Mouse (Mus musculus): ENCODE results near the gene Pdpk1. TPM values are rescaled to one million over a fixed set of nuclear protein-coding genes. Genes with fewer than 3 reads are reported as not detected.

The Pdpk1 gene
- 51.1 and 59.2 TPM in 2 replicates for polyA plus RNA-seq (2016; fragmentation: Nextera tagmentation; extraction: Ambion mirVana)

DNA sequence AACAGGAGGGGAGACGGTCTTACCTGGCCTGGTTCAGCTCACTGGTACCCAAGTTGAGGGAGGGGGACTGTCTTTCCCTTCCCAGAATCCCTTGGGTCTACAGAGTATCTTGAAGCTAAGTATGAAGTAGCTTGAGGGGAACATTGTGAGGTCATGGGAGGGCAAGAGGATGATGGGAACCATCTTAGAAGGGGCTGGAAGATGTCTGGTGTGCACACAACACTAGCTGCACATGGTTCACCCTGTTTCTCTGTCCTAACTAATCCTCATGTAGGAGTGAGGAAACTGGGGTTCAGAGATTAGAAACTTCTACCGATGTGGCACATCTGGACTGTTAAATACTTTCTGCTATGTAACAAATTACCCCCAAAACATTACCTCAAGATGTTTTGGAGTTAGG is at the start of gene Pdpk1:
Pdpk1 (minus strand) TSS at position 101 of the 400 bp plus-strand sequence.
- H3K27me3 ChIP-seq = 0 out of 2 replicates have a peak, but pooled peaks cover 4% of the 10 kb centered on the region
- H3K36me3 ChIP-seq (replicated peaks) = peaks cover 3% of the 10 kb centered on the region; the same call in 1 of the 2 replicates
- H3K9ac ChIP-seq = peak within 1 kb of the TSS; percentile 51; the same call in 1 of the 2 replicates
- peaks cover 10% of the 10 kb centered on the region for H3K4me1 ChIP-seq
- H3K4me2 ChIP-seq = peak within 1 kb of the TSS; percentile 57
- peak within 1 kb of the TSS; percentile 28 for H3K4me3 ChIP-seq (replicated peaks)
- 84% methylated on average over 2 of the region's 2 CpGs for WGBS
- no peak within 1 kb of the TSS for H3K27ac ChIP-seq
- no peaks in the 10 kb centered on the region for H3K9me3 ChIP-seq
- ATAC-seq (ENCODE audit: low FRiP score) = no peak

- no peak for ATAC-seq (ENCODE audit: low FRiP score)
- no peaks in the 10 kb centered on the region for H3K9me3 ChIP-seq
- H3K4me3 ChIP-seq (replicated peaks) = no peak overlapping the region
- H3K4me1 ChIP-seq = peaks cover 25% of the 10 kb centered on the region
- 84% methylated on average over 4 of the region's 4 CpGs for WGBS
- no peak overlapping the region for H3K27ac ChIP-seq
- H3K9ac ChIP-seq = no peak overlapping the region
- H3K36me3 ChIP-seq (replicated peaks) = no peaks in the 10 kb centered on the region
- no peaks in the 10 kb centered on the region for H3K27me3 ChIP-seq
- H3K4me2 ChIP-seq = no peak overlapping the region
Observed at GRCm38 (mm10) chr17:24199741-24200140, 49.0 kb upstream of the Pdpk1 start.

DNA sequence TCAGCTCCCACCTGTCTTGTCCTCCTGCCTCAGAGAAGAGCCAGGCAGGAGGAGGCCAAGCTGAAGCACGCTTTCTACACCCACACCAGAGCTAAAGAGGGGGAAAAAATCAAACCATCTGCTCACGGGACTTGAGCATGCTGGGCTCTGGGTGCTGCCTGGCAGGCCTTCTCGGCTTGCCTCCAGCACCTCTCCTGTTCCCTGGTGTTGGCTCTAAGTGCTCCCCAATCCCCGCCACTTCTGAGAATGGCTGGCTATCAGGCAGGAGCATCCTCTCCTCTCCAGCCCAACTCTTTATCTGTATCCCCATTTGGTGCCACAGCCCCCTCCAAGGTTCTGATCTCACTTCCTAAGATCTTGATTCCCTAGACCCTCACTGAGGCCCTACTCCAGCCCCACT is 48.5 kb upstream of the Pdpk1 start:
- no peak for ATAC-seq (ENCODE audit: low FRiP score)
- H3K27ac ChIP-seq = no peak overlapping the region
- H3K4me1 ChIP-seq = peaks cover 21% of the 10 kb centered on the region
- H3K9ac ChIP-seq = no peak overlapping the region
- no peaks in the 10 kb centered on the region for H3K9me3 ChIP-seq
- 82% methylated on average over 4 of the region's 4 CpGs for WGBS
- no peak overlapping the region for H3K4me2 ChIP-seq
- H3K36me3 ChIP-seq (replicated peaks) = no peaks in the 10 kb centered on the region
- no peak overlapping the region for H3K4me3 ChIP-seq (replicated peaks)
- no peaks in the 10 kb centered on the region for H3K27me3 ChIP-seq

GRCm38 (mm10) chr17:24197032-24197824 is 46.5 kb upstream of the Pdpk1 start:
- Histone ChIP-seq H3K4me3 (replicated peaks) (no peak overlapping the region), H3K36me3 (replicated peaks) (no peaks in the 10 kb centered on the region), H3K4me1 (peaks cover 2% of the 10 kb centered on the region; the same call in 1 of the 2 replicates), H3K9ac (no peak overlapping the region), H3K9me3 (no peaks in the 10 kb centered on the region), H3K4me2 (no peak overlapping the region), H3K27ac (no peak overlapping the region), H3K27me3 (no peaks in the 10 kb centered on the region)
- WGBS = 75% methylated on average over 15 of the region's 15 CpGs
- no peak for ATAC-seq (ENCODE audit: low FRiP score)

- no peak overlapping the region for H3K9ac ChIP-seq
- no peaks in the 10 kb centered on the region for H3K9me3 ChIP-seq
- peaks cover 8% of the 10 kb centered on the region for H3K4me1 ChIP-seq
- H3K36me3 ChIP-seq (replicated peaks) = no peaks in the 10 kb centered on the region
- WGBS = 79% methylated on average over 2 of the region's 2 CpGs
- H3K27me3 ChIP-seq = no peaks in the 10 kb centered on the region
- H3K27ac ChIP-seq = no peak overlapping the region
- H3K4me3 ChIP-seq (replicated peaks) = no peak overlapping the region
- no peak for ATAC-seq (ENCODE audit: low FRiP score)
- no peak overlapping the region for H3K4me2 ChIP-seq
Observed at GRCm38 (mm10) chr17:24195349-24195748, 44.6 kb upstream of the Pdpk1 start.

DNA sequence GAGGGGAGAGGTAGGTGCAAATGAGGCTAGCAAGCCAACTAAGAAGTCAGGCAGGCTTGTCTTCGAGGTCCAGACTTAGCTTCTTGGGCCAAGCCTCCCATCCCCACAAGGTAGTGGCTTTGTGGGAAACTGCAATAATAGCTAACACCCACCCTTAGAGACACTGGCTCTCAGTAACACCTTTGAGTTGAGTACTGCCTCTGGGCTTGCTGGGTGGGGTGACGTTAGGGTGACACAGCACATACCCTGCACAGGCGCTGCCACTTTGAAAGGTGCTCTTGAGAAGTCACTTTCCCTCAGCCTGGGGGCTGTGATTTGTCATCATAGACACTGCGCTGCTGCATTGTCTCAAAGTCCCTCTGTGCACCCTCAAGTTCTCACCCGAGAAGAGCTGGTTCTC is 43.0 kb upstream of the Pdpk1 start:
- Histone ChIP-seq H3K9me3 (no peaks in the 10 kb centered on the region), H3K9ac (no peak overlapping the region), H3K27ac (no peak overlapping the region), H3K36me3 (replicated peaks) (no peaks in the 10 kb centered on the region; the same call in 1 of the 2 replicates), H3K4me2 (no peak overlapping the region), H3K4me3 (replicated peaks) (no peak overlapping the region), H3K27me3 (no peaks in the 10 kb centered on the region), H3K4me1 (peaks cover 8% of the 10 kb centered on the region)
- WGBS = 85% methylated on average over 5 of the region's 5 CpGs
- ATAC-seq (ENCODE audit: low FRiP score) = no peak

DNA sequence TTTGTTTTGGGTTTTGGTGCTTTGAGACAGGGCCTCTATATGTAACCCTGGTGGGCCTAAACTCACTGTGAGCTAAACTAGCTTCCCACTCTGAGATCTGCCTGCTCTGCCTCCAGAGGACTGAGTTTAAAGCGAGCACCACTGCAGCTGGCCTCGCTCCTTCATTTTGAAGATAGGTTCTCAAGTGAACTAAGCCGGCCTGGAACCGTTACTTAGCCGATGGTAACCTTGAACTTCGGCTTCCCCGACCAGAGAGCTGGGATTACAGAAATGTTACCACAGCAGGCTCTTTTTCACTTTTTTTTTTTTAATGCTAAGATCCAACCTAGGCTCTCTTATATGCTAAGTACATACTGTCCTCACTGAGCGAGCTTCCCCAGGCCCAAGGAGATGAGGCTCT is 42.5 kb upstream of the Pdpk1 start:
- Histone ChIP-seq H3K27me3 (no peaks in the 10 kb centered on the region), H3K9me3 (no peaks in the 10 kb centered on the region), H3K4me2 (no peak overlapping the region), H3K4me3 (replicated peaks) (no peak overlapping the region), H3K36me3 (replicated peaks) (no peaks in the 10 kb centered on the region; the same call in 1 of the 2 replicates), H3K4me1 (peaks cover 8% of the 10 kb centered on the region), H3K27ac (no peak overlapping the region), H3K9ac (no peak overlapping the region)
- ATAC-seq (ENCODE audit: low FRiP score) = no peak
- 92% methylated on average over 8 of the region's 8 CpGs for WGBS

DNA sequence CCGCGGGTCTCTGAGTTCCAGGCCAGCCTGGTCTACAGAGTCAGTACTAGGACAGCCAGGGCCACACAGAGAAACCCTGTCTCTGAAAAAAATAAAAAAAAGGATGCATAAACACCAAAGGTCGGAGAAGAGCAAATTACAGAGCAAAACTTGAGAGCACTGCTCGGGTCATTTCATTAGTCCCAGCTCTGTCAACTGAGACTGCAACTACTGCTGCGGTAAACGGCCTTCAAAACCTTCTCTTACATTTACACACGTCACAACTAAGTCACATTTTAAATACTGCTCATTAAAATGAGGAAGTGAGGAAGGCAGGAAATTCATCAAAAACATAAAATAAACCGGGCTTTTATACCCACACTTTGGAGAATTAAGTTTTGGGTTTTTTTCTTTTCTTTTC is 42.1 kb upstream of the Pdpk1 start:
- no peaks in the 10 kb centered on the region; the same call in 1 of the 2 replicates for H3K36me3 ChIP-seq (replicated peaks)
- H3K27me3 ChIP-seq = no peaks in the 10 kb centered on the region
- 86% methylated on average over 8 of the region's 8 CpGs for WGBS
- H3K4me1 ChIP-seq = peaks cover 8% of the 10 kb centered on the region
- no peak overlapping the region for H3K4me3 ChIP-seq (replicated peaks)
- H3K27ac ChIP-seq = no peak overlapping the region
- H3K9ac ChIP-seq = no peak overlapping the region
- no peaks in the 10 kb centered on the region for H3K9me3 ChIP-seq
- H3K4me2 ChIP-seq = no peak overlapping the region
- ATAC-seq (ENCODE audit: low FRiP score) = no peak

DNA sequence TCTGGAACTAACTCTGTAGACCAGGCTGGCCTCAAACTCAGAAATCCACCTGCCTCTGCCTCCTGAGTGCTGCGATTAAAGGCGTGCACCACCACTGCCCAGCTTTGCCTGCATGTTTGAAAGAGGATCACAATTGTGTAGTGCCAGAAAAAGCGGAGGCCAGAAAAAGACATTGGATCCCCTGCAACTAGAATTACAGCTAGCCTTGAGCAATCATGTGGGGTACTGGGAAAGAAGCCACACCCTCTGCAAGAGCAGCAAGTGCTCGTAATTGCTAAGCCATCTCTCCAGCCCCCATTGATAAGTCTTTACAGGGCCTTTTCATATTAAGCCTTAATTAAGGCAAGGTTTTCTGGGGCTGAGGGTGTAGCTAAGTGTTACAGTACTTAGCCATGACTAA is 40.8 kb upstream of the Pdpk1 start:
- ATAC-seq (ENCODE audit: low FRiP score) = no peak
- Histone ChIP-seq H3K4me2 (no peak overlapping the region), H3K9me3 (no peaks in the 10 kb centered on the region), H3K27ac (no peak overlapping the region), H3K36me3 (replicated peaks) (no peaks in the 10 kb centered on the region; the same call in 1 of the 2 replicates), H3K4me3 (replicated peaks) (no peak overlapping the region), H3K4me1 (peaks cover 8% of the 10 kb centered on the region; the same call in 1 of the 2 replicates), H3K9ac (no peak overlapping the region), H3K27me3 (no peaks in the 10 kb centered on the region)
- WGBS = 66% methylated on average over 4 of the region's 4 CpGs

- Histone ChIP-seq H3K9ac (no peak overlapping the region), H3K27ac (no peak overlapping the region), H3K4me2 (no peak overlapping the region), H3K27me3 (no peaks in the 10 kb centered on the region), H3K4me1 (peaks cover 8% of the 10 kb centered on the region; the same call in 1 of the 2 replicates), H3K4me3 (replicated peaks) (no peak overlapping the region), H3K36me3 (replicated peaks) (peaks cover under 1% of the 10 kb centered on the region; the same call in 1 of the 2 replicates), H3K9me3 (no peaks in the 10 kb centered on the region)
- ATAC-seq (ENCODE audit: low FRiP score) = no peak
- WGBS = 95% methylated on average over 2 of the region's 2 CpGs
Observed at GRCm38 (mm10) chr17:24190934-24191333, 40.2 kb upstream of the Pdpk1 start.

GRCm38 (mm10) chr17:24174259-24174658 is 23.5 kb upstream of the Pdpk1 start:
- H3K36me3 ChIP-seq (replicated peaks) = no peaks in the 10 kb centered on the region
- no peak overlapping the region for H3K27ac ChIP-seq
- H3K9ac ChIP-seq = no peak overlapping the region
- H3K9me3 ChIP-seq = no peaks in the 10 kb centered on the region
- no peak overlapping the region for H3K4me2 ChIP-seq
- no peak for ATAC-seq (ENCODE audit: low FRiP score)
- WGBS = 86% methylated on average over 3 of the region's 3 CpGs
- H3K4me3 ChIP-seq (replicated peaks) = no peak overlapping the region
- H3K27me3 ChIP-seq = 0 out of 2 replicates have a peak, but pooled peaks cover 4% of the 10 kb centered on the region
- H3K4me1 ChIP-seq = peaks cover 6% of the 10 kb centered on the region

GRCm38 (mm10) chr17:24173423-24173822 is 22.7 kb upstream of the Pdpk1 start:
- no peak for ATAC-seq (ENCODE audit: low FRiP score)
- Histone ChIP-seq H3K4me2 (no peak overlapping the region), H3K9me3 (no peaks in the 10 kb centered on the region), H3K27ac (no peak overlapping the region), H3K4me1 (peaks cover 8% of the 10 kb centered on the region), H3K9ac (no peak overlapping the region), H3K36me3 (replicated peaks) (no peaks in the 10 kb centered on the region), H3K4me3 (replicated peaks) (no peak overlapping the region), H3K27me3 (0 out of 2 replicates have a peak, but pooled peaks cover 4% of the 10 kb centered on the region)
- 5% methylated on average over 3 of the region's 3 CpGs for WGBS

DNA sequence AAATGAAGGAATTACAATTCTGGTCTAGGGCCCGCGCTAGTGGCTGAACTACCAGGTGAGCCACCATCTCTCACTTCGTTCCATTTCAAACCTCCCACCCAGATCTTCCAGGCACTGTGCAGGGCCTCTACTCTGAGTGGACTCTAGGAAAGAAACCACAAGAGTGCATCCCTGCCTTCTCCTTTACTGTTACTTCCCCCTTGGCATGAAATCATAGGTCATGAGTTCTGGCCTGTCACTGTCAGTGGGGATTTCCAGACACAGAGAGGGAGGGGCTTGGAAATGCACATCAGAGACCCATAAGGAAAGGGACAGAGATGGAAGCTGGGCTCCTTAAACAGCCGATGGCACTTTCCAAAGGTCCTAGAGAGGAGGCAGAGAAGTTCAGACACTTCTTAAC is 21.0 kb upstream of the Pdpk1 start:
- H3K36me3 ChIP-seq (replicated peaks) = peaks cover 8% of the 10 kb centered on the region; the same call in 1 of the 2 replicates
- H3K9me3 ChIP-seq = no peaks in the 10 kb centered on the region
- no peak overlapping the region for H3K4me3 ChIP-seq (replicated peaks)
- no peak overlapping the region for H3K4me2 ChIP-seq
- 97% methylated on average over 4 of the region's 4 CpGs for WGBS
- ATAC-seq (ENCODE audit: low FRiP score) = no peak
- H3K27ac ChIP-seq = no peak overlapping the region
- peaks cover 23% of the 10 kb centered on the region for H3K4me1 ChIP-seq
- H3K27me3 ChIP-seq = 0 out of 2 replicates have a peak, but pooled peaks cover 4% of the 10 kb centered on the region
- H3K9ac ChIP-seq = no peak overlapping the region
